Mouse (Mus musculus) embryonic facial prominence, embryonic 12.5 days (tissue): Measurements from ENCODE around the gene Gtdc1. TPM values are rescaled to one million over a fixed set of nuclear protein-coding genes. Genes with fewer than 3 reads are reported as not detected.
A peak's percentile ranks its signal among the peaks of the same experiment; 100 is the strongest.

ENCODE experiments used
- ATAC-seq: fragments of 200-750 bp; cut with Nextera tagmentation; 2 replicates; pipeline ENCODE4 v1.8.0; 2017; ENCODE audit not compliant: insufficient number of reproducible peaks, insufficient read depth, low FRiP score, low TSS enrichment
- H3K27ac ChIP-seq: fragments of 300-500 bp; sonication (generic); 2 replicates; pipeline ENCODE4 v1.5.1; 2016; ENCODE audit warnings: mild to moderate bottlenecking
- H3K27me3 ChIP-seq: fragments of 300-500 bp; sonication (generic); 2 replicates; pipeline ENCODE4 v1.6.1; 2016; ENCODE audit warnings: mild to moderate bottlenecking, moderate library complexity
- H3K36me3 ChIP-seq: fragments of 300-500 bp; sonication (generic); 2 replicates; pipeline ENCODE4 v1.6.1; 2016; ENCODE audit warnings: mild to moderate bottlenecking
- H3K4me1 ChIP-seq: fragments of 300-500 bp; sonication (generic); 2 replicates; pipeline ENCODE4 v1.6.1; 2016
- H3K4me2 ChIP-seq: fragments of 300-500 bp; sonication (generic); replicated peaks from 2 replicates; pipeline ENCODE4 v1.6.1; 2016; ENCODE audit warnings: mild to moderate bottlenecking, moderate library complexity
- H3K4me3 ChIP-seq: fragments of 300-500 bp; sonication (generic); 2 replicates; pipeline ENCODE4 v1.5.1; 2016; ENCODE audit warnings: mild to moderate bottlenecking
- H3K9ac ChIP-seq: fragments of 300-500 bp; sonication (generic); 2 replicates; pipeline ENCODE4 v1.6.1; 2016; ENCODE audit warnings: mild to moderate bottlenecking, moderate library complexity
- H3K9me3 ChIP-seq: fragments of 300-500 bp; sonication (generic); 2 replicates; pipeline ENCODE4 v1.6.1; 2016; ENCODE audit warnings: mild to moderate bottlenecking, moderate library complexity
- WGBS: fragments of 180-500 bp; shearing (Covaris S2); methylation state at CpG from one replicate; pipeline ENCODE4 v1.1.7; 2016; 5-methylcytosine and 5-hydroxymethylcytosine counted together
- polyA plus RNA-seq: library from polyadenylated mRNA; unstranded; fragments of >200 nt; fragmentation: Nextera tagmentation; extraction: Ambion mirVana; gene quantifications from 2 replicates; pipeline ENCODE4 v1.2.1, GENCODE M21; 2016

The Gtdc1 gene
- 13.3 and 17.7 TPM in 2 replicates for polyA plus RNA-seq

DNA sequence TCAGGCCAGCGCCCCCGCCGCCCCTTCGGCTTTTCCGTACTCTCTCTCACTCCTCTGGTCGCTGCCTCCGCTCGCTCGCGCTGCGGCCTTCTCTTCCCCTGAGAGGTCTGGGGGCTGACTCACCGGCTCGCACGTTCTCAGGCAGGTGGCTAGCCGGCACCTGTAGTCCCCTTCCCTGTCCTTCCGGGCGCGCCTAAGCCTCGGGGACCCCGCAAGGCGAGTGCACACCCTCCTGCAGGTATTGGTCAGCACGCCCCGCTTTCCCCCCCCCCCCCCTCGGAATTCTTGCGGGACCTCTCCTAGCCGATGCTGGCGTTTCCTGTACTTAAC is at the start of gene Gtdc1:
Gtdc1 (minus strand) TSS at position 176 of the 330 bp plus-strand sequence.
- H3K4me3 ChIP-seq: peak within 1 kb of the TSS; percentile 71
- no peaks in the 10 kb centered on the region for H3K36me3 ChIP-seq
- H3K4me1 ChIP-seq: 0 out of 2 replicates have a peak, but pooled peaks cover 7% of the 10 kb centered on the region
- peak within 1 kb of the TSS; percentile 72 for H3K4me2 ChIP-seq
- H3K27me3 ChIP-seq: no peaks in the 10 kb centered on the region
- under 1% methylated on average over 27 of the region's 27 CpGs for WGBS
- H3K9me3 ChIP-seq: no peaks in the 10 kb centered on the region
- ATAC-seq: peak; percentile 71; the same call in 1 of the 2 replicates
- peak within 1 kb of the TSS; percentile 92 for H3K27ac ChIP-seq
- H3K9ac ChIP-seq: peak within 1 kb of the TSS; percentile 66

DNA sequence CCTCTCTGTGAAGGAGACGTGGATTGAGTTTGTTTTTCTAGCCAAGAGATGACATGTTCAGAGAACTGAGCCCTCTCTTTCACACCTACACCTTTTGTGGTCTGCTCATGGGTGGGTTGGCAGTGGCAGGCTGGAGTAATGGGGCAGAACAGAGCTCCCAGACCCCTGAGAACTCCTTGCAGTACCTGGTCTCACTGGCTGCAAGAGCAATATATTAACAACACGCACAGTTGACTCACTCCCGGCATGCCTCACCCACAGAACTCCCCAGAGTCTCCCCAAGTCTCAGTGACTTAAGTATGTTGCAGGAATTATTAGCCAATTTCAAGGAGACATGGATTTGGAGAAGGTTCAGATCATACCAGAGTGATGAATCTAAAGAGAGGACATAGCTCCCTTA is 49.6 kb upstream of the Gtdc1 start:
- no peak for ATAC-seq
- no peak overlapping the region for H3K4me3 ChIP-seq
- H3K4me2 ChIP-seq: no peak overlapping the region
- H3K9me3 ChIP-seq: 0 out of 2 replicates have a peak, but pooled peaks cover 3% of the 10 kb centered on the region
- WGBS: 74% methylated on average over 3 of the region's 3 CpGs
- H3K36me3 ChIP-seq: no peaks in the 10 kb centered on the region
- H3K27ac ChIP-seq: no peak overlapping the region
- peaks cover 8% of the 10 kb centered on the region for H3K4me1 ChIP-seq
- H3K9ac ChIP-seq: no peak overlapping the region
- H3K27me3 ChIP-seq: no peaks in the 10 kb centered on the region

DNA sequence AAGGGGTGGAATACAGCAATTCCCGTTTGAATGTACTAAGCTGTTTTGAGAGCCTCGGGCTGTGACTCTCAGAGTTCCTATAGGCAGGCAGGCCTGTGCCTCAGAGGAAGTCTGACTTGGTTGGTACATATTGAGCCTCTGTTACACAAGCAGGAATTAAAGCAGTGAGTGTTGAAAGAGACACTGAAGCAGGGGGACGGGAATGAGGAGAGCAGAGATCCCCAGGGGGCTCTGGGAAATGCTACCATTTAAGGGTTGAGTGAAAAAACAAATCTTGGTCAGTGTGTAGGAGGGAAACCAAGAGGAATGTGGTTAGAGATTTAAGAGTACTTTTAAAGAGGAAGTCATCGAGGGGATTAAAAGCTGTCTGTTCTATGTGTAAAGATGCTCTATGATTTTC is 49.0 kb upstream of the Gtdc1 start:
- Histone ChIP-seq H3K4me1 (peaks cover 8% of the 10 kb centered on the region), H3K9ac (no peak overlapping the region), H3K4me2 (no peak overlapping the region), H3K9me3 (0 out of 2 replicates have a peak, but pooled peaks cover 3% of the 10 kb centered on the region), H3K27ac (no peak overlapping the region), H3K36me3 (no peaks in the 10 kb centered on the region), H3K4me3 (no peak overlapping the region), H3K27me3 (no peaks in the 10 kb centered on the region)
- 37% methylated on average over 4 of the region's 4 CpGs for WGBS
- ATAC-seq: 0 out of 2 replicates have a peak, but pooled peaks have one; percentile 28

DNA sequence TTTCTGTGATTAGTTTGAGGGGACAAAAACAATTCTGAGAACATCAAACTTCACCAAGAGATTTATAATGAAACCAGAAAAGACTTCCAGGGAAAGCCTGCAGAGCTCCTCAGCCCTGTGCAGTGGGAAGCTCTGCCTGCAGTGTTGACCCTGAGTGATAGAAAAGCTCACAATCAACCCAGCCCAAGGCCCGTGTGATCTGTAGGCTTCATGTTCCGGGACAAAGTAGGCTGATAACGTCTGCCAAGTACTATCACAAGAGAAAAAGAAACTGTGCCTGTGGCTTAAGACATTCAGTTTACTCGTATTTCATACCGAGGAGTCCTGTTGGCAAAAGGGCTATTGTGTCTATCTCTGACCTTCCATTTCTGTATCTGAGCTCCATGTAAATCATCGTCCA is 46.4 kb upstream of the Gtdc1 start:
- Histone ChIP-seq H3K4me3 (no peak overlapping the region), H3K9ac (no peak overlapping the region), H3K4me2 (no peak overlapping the region), H3K4me1 (no peaks in the 10 kb centered on the region), H3K27ac (no peak overlapping the region), H3K9me3 (0 out of 2 replicates have a peak, but pooled peaks cover 3% of the 10 kb centered on the region), H3K36me3 (no peaks in the 10 kb centered on the region), H3K27me3 (no peaks in the 10 kb centered on the region)
- WGBS: 79% methylated on average over 6 of the region's 6 CpGs
- no peak for ATAC-seq

DNA sequence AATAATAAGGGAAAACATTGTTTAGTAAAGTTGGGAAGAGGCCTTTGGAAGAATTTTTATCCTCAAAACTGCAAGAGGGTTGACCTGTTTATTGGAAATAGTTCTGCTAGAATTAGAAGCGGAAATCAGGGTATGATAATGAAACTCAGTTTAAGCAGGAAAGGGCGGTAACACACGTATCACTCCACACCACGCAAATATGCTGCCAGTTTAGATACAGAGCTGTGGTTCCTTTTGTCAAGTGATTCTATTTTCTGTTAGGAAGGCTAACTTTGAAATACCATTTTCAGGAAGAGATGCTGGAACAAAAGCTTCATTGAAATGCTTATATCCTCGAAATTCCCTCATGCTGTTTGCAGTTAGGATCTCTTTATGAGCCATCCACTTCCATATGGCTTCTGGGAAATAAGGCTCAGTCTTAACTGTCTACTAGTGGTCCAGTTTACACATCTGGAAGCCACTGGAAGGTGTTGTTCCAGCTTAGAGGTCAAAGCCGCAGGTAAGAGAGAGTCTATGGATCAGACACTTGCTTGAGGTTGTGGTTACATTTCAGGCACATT is 42.7 kb upstream of the Gtdc1 start:
- Histone ChIP-seq H3K9ac (no peak overlapping the region), H3K4me1 (no peaks in the 10 kb centered on the region), H3K27me3 (no peaks in the 10 kb centered on the region), H3K27ac (no peak overlapping the region), H3K4me2 (no peak overlapping the region), H3K36me3 (no peaks in the 10 kb centered on the region), H3K4me3 (no peak overlapping the region), H3K9me3 (no peaks in the 10 kb centered on the region)
- WGBS: 81% methylated on average over 6 of the region's 6 CpGs
- ATAC-seq: no peak

DNA sequence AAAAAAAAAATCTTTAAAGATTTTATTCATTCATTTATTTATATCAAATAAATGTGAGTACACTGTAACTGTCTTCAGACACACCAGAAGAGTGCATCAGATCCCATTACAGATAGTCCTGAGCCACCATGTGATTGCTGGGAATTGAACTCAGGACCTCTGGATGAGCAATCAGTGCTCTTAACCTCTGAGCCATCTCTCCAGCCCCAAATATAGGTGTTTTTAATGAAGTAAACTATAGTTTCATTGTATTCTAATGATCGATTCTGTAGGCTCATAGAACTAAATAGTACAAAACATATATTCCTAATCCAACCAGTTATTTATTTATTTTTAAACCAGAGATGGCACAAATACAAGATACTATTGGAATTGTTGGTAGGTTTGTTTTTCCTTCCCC is 42.2 kb upstream of the Gtdc1 start:
- Histone ChIP-seq H3K4me1 (no peaks in the 10 kb centered on the region), H3K4me3 (no peak overlapping the region), H3K27me3 (no peaks in the 10 kb centered on the region), H3K9me3 (no peaks in the 10 kb centered on the region), H3K9ac (no peak overlapping the region), H3K36me3 (no peaks in the 10 kb centered on the region), H3K4me2 (no peak overlapping the region), H3K27ac (no peak overlapping the region)
- 94% methylated on average over 1 of the region's 1 CpGs for WGBS
- ATAC-seq: no peak

DNA sequence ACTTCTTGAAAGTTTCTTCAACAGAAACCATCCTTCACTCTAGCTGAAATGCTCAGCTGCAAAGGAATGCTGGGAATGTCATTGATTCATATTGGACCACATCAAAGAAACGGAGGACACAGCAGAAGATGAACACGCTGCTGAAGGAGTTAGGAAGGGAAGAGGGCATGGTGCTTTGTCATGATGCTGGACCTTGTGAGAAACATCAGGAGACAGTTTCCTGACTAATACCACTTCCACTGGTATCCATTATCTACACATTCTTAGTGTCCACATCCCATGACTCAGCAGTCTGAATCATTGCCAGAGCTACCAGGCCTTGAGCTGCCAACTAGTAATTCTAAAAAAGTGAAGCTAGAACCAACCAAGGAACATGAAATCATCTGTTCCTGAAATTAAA is 41.8 kb upstream of the Gtdc1 start:
- ATAC-seq: no peak
- no peak overlapping the region for H3K27ac ChIP-seq
- H3K27me3 ChIP-seq: no peaks in the 10 kb centered on the region
- no peak overlapping the region for H3K4me3 ChIP-seq
- H3K4me1 ChIP-seq: no peaks in the 10 kb centered on the region
- H3K36me3 ChIP-seq: no peaks in the 10 kb centered on the region
- H3K9ac ChIP-seq: no peak overlapping the region
- no peaks in the 10 kb centered on the region for H3K9me3 ChIP-seq
- no peak overlapping the region for H3K4me2 ChIP-seq
- WGBS: 69% methylated on average over 2 of the region's 2 CpGs

DNA sequence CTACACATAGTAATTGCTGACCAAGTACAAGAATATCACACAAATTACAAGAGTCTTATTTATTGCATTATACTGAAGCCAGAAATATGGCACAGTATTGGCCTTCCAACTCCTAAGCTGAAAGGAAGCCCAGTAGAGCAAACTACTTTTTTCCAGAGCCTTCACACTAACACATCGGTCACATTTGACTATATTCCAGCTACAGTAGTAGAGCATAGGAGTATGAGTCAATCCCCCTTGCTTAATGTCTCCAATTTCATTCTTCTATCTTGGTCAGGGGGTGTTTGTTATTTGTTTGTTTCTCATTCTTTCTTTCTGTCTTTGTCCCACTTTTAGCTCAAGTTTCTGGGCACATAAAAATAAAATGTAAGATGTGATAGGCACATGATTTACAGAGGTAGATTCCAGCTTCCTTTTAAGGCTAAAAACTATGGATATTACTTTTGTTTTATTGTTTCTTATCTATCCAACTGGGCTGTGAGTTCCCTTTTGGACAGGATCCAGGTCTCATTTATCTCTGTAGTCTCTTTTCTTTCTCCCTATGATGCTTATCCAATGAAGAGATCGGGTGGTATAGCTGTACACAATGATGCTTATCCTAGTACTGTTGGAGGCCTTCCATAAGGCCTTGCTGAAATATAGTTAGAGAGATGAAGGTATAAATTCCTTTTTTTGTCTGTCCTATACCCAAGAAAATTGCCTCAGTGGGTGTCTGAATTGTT is 38.5 kb upstream of the Gtdc1 start:
- no peak for ATAC-seq
- 96% methylated on average over 2 of the region's 2 CpGs for WGBS

DNA sequence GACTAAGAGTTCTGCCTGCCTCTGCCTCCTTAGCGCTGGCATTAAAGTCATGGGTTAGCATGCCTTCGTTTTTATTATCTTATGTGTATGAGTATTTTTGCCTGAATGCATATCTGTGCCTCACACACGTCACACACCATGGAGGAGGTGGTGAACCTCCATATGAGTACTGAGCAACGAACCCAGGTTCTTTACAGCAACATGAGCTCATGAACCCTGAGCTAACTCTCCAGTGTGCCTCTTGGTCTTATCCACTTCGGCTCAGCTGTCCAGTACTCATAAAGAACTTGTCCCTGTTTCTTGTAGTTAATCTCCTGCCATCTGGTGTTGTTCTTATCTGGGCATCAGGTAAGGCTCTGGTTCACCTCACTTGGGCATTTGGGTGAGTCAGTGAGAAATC is 35.2 kb upstream of the Gtdc1 start:
- Histone ChIP-seq H3K4me3 (no peak overlapping the region), H3K27ac (no peak overlapping the region), H3K4me2 (no peak overlapping the region), H3K36me3 (no peaks in the 10 kb centered on the region), H3K9ac (no peak overlapping the region), H3K27me3 (no peaks in the 10 kb centered on the region), H3K9me3 (no peaks in the 10 kb centered on the region), H3K4me1 (no peaks in the 10 kb centered on the region)
- 87% methylated on average over 5 of the region's 5 CpGs for WGBS
- no peak for ATAC-seq

More for the DNA sequence above, 38.5 kb upstream of the Gtdc1 start:
- no peak overlapping the region for H3K4me3 ChIP-seq
- H3K27ac ChIP-seq: no peak overlapping the region
- H3K4me1 ChIP-seq: no peaks in the 10 kb centered on the region
- no peaks in the 10 kb centered on the region for H3K27me3 ChIP-seq
- H3K36me3 ChIP-seq: no peaks in the 10 kb centered on the region
- H3K9ac ChIP-seq: no peak overlapping the region
- H3K9me3 ChIP-seq: no peaks in the 10 kb centered on the region
- H3K4me2 ChIP-seq: no peak overlapping the region

DNA sequence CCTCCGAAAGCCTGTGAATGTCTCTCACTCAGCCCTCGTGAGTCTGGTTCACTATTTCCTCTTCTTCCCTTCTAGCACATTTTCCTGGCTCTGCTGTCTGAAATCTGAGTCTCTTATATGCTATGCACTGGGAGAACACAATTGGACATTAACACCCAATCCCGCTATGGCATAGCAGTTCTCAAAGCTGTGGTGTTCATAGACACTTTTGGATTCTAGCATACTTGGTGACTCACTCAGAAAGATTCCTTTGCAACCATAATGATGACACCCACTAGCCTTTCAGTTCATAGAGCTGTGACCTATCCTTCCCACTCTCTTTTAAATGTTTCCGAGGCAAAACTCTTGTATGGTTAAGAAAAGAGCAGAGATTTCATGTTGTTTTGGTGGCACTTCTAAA is 33.7 kb upstream of the Gtdc1 start:
- WGBS: 85% methylated on average over 4 of the region's 4 CpGs
- Histone ChIP-seq H3K9ac (no peak overlapping the region), H3K27ac (no peak overlapping the region), H3K4me1 (no peaks in the 10 kb centered on the region), H3K36me3 (no peaks in the 10 kb centered on the region), H3K9me3 (no peaks in the 10 kb centered on the region), H3K27me3 (no peaks in the 10 kb centered on the region), H3K4me2 (no peak overlapping the region), H3K4me3 (no peak overlapping the region)
- ATAC-seq: no peak

DNA sequence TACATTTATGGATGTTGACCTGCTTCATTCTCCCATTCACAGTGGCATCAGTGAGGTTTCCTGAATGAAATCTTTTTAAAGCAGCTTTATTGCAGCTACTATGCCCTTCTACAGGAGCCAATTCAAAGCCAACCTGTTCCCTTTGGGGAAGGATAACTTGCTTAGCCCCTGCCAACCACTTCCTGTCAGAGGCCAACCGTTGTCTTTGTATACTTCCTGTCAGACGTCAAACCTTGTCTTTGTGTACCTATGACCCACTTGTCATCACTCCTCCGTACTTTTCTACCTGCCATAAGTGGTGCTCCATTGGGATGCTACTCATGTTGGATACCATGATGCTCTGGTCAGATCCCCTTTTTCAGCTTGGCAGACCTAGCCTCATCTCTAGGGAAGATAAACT is 33.1 kb upstream of the Gtdc1 start:
- ATAC-seq: no peak
- no peaks in the 10 kb centered on the region for H3K36me3 ChIP-seq
- H3K27ac ChIP-seq: no peak overlapping the region
- no peaks in the 10 kb centered on the region for H3K9me3 ChIP-seq
- no peak overlapping the region for H3K9ac ChIP-seq
- no peaks in the 10 kb centered on the region for H3K4me1 ChIP-seq
- 87% methylated on average over 3 of the region's 3 CpGs for WGBS
- no peak overlapping the region for H3K4me2 ChIP-seq
- no peak overlapping the region for H3K4me3 ChIP-seq
- no peaks in the 10 kb centered on the region for H3K27me3 ChIP-seq

DNA sequence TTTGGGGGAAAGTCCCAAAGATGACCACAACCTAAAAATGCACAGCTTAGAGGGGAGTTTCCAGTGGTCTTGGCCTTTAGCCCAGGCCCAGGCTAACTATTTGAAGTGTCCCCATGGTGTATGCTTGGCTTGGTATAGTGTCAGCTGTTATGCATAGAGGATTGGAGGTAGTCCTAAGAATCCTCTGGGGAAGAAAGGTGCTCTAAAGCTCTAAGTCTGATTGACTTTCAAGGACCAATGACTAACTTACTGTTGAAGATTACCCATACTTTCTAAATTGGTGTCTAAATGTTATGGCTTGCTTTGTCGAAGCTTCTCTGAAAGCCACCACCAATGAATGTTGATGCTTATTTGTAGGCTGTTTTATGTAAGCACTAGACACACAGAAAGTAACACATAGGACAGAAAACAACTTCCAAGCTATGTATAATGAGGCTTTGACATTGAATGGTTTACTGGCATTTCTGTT is 29.9 kb upstream of the Gtdc1 start:
- Histone ChIP-seq H3K36me3 (no peaks in the 10 kb centered on the region), H3K9ac (no peak overlapping the region), H3K4me3 (no peak overlapping the region), H3K27me3 (no peaks in the 10 kb centered on the region), H3K4me1 (peaks cover 5% of the 10 kb centered on the region; the same call in 1 of the 2 replicates), H3K27ac (no peak overlapping the region), H3K9me3 (no peaks in the 10 kb centered on the region), H3K4me2 (no peak overlapping the region)
- WGBS: 76% methylated on average over 1 of the region's 1 CpGs
- no peak for ATAC-seq
